Mouse (Mus musculus) heart, postnatal 0 days (tissue): ENCODE results near the gene Exo5. TPM values are rescaled to one million over a fixed set of nuclear protein-coding genes. Genes with fewer than 3 reads are reported as not detected.

ENCODE experiments used
- ATAC-seq: fragments of 200-750 bp; cut with Nextera tagmentation; 2 replicates; pipeline ENCODE4 v1.8.0; 2017; ENCODE audit warnings: low read depth, moderate number of reproducible peaks, moderate library complexity; ENCODE audit not compliant: insufficient read depth
- DNase-seq: peaks from one replicate; pipeline ENCODE4 v3.0.0-alpha.2; 2016; ENCODE audit warnings: low spot score
- H3K27ac ChIP-seq: fragments of 300-500 bp; sonication (generic); 2 replicates; pipeline ENCODE4 v1.5.1; 2014; ENCODE audit warnings: low read depth, mild to moderate bottlenecking
- H3K27me3 ChIP-seq: fragments of 300-500 bp; sonication (generic); 2 replicates; pipeline ENCODE4 v1.6.1; 2014; ENCODE audit warnings: low read length, mixed read lengths; ENCODE audit not compliant: control insufficient read depth, insufficient read depth
- H3K36me3 ChIP-seq: fragments of 300-500 bp; sonication (generic); replicated peaks from 2 replicates; pipeline ENCODE4 v1.6.1; 2014; ENCODE audit warnings: low read length, mixed read lengths; ENCODE audit not compliant: control insufficient read depth, insufficient read depth
- H3K4me1 ChIP-seq: fragments of 300-500 bp; sonication (generic); 2 replicates; pipeline ENCODE4 v1.6.1; 2014; ENCODE audit warnings: antibody characterized with exemption; ENCODE audit not compliant: control insufficient read depth, insufficient read depth
- H3K4me2 ChIP-seq: fragments of 300-500 bp; sonication (generic); 2 replicates; pipeline ENCODE4 v1.6.1; 2014; ENCODE audit warnings: low read depth, mild to moderate bottlenecking, low read length, moderate library complexity
- H3K4me3 ChIP-seq: fragments of 300-500 bp; sonication (generic); 2 replicates; pipeline ENCODE4 v1.5.1; 2014; ENCODE audit warnings: low read depth, low read length
- H3K9ac ChIP-seq: fragments of 300-500 bp; sonication (generic); replicated peaks from 2 replicates; pipeline ENCODE4 v1.6.1; 2014; ENCODE audit warnings: low read depth, low read length, mixed read lengths
- H3K9me3 ChIP-seq: fragments of 300-500 bp; sonication (generic); replicated peaks from 2 replicates; pipeline ENCODE4 v1.6.1; 2016; ENCODE audit warnings: low read length; ENCODE audit not compliant: control insufficient read depth
- CTCF ChIP-seq: IDR thresholded peaks from 2 replicates; pipeline ENCODE4 v1.5.1; 2016; ENCODE audit warnings: antibody characterized with exemption, control low read depth, low read depth
- EP300 ChIP-seq: IDR thresholded peaks from 2 replicates; pipeline ENCODE4 v1.6.1; 2016; ENCODE audit warnings: antibody characterized with exemption, low read depth
- WGBS: fragments of 180-500 bp; shearing (Covaris S2); extraction: QIAGEN DNeasy Blood & Tissue Kit; methylation state at CpG from one replicate; pipeline ENCODE4 v1.1.7; 2014; 5-methylcytosine and 5-hydroxymethylcytosine counted together
- polyA plus RNA-seq: library from polyadenylated mRNA; unstranded; fragments of >200 nt; fragmentation: Nextera tagmentation; extraction: Ambion mirVana; gene quantifications from 2 replicates; pipeline ENCODE4 v1.2.1, GENCODE M21; 2015
- total RNA-seq: library from RNA; depleted of rRNA; stranded (reverse); fragments of >200 nt; gene quantifications from 2 replicates; pipeline ENCODE4 v1.2.3, GENCODE M21; 2014; ENCODE audit warnings: low replicate concordance

Exo5 gene
- total and polyA plus RNA-seq, 2 experiments from 2014 or later = 0.80 to 6.1 TPM

- no peak for DNase-seq
- WGBS = 57% methylated on average over 3 of the region's 3 CpGs
- H3K9me3 ChIP-seq = no peaks in the 10 kb centered on the region
- peaks cover 22% of the 10 kb centered on the region for H3K36me3 ChIP-seq
- peaks cover 3% of the 10 kb centered on the region; the same call in 1 of the 2 replicates for H3K4me1 ChIP-seq
- peak overlapping the region; percentile 9 for H3K4me3 ChIP-seq
- peak overlapping the region; percentile 97 for H3K4me2 ChIP-seq
- no peak for ATAC-seq
- H3K27ac ChIP-seq = peak overlapping the region; percentile 52
- no peaks in the 10 kb centered on the region for H3K27me3 ChIP-seq
- no peak overlapping the region; the same call in 1 of the 2 replicates for H3K9ac ChIP-seq
- TF ChIP-seq CTCF (no peak), EP300 (no peak)
These were observed 24.1 kb upstream of the Exo5 start for GRCm38 (mm10) chr4:120948938-120949337.

DNA sequence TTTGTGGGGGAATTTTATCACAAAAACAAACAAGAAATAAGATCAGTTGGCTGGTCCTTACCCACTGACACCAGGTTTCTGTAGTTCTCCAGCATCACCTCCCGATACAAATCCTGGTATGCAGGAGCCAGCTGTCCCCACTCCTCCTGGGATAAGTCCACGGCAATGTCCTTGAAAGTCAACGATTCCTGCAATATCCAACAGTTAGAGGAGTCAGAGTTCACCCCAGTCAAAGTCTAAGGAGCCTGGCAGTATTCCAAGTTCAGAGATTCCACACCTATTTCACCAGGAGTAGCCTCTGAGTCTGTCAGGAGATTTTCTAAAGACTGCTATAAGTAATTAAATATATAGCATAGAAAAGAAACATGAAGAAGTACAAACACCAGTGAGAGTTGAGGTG, 10.2 kb upstream of the Exo5 start:
- ATAC-seq (no peak), DNase-seq (no peak)
- no peak overlapping the region for H3K4me3 ChIP-seq
- H3K4me2 ChIP-seq = no peak overlapping the region
- H3K27me3 ChIP-seq = no peaks in the 10 kb centered on the region
- H3K9ac ChIP-seq = no peak overlapping the region
- TF ChIP-seq EP300 (no peak), CTCF (no peak)
- peaks cover 34% of the 10 kb centered on the region for H3K36me3 ChIP-seq
- peaks cover 4% of the 10 kb centered on the region for H3K9me3 ChIP-seq
- no peak overlapping the region for H3K27ac ChIP-seq
- no peaks in the 10 kb centered on the region for H3K4me1 ChIP-seq
- WGBS = 46% methylated on average over 3 of the region's 3 CpGs

- 95% methylated on average over 18 of the region's 18 CpGs for WGBS
- no peak for ATAC-seq
- peaks cover 4% of the 10 kb centered on the region for H3K9me3 ChIP-seq
- H3K27me3 ChIP-seq = no peaks in the 10 kb centered on the region
- no peak for DNase-seq
- H3K9ac ChIP-seq = no peak overlapping the region
- H3K4me1 ChIP-seq = no peaks in the 10 kb centered on the region
- peaks cover 34% of the 10 kb centered on the region for H3K36me3 ChIP-seq
- TF ChIP-seq CTCF (no peak), EP300 (no peak)
- H3K27ac ChIP-seq = no peak overlapping the region
- H3K4me2 ChIP-seq = no peak overlapping the region
- no peak overlapping the region for H3K4me3 ChIP-seq
These were observed 5.9 kb upstream of the Exo5 start for GRCm38 (mm10) chr4:120930736-120931135.

DNA sequence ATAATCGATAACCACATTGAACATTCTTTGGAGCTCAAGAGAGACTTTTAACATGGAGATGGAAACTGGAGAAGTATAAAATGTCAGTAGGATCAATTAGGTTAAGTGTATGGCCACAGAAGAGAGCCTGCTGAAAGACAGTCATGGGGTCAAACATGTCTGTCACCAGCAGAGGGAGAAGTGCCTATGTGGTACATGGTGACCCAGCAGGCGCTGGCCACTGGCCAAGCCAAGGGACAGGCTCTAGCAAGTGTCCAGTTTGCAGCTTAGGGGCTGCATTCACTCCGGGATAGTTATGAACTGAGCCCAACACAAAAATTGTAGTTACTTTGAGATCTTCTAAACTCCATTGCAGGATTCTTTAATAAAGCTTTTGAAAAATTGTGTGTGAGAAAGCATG, 3.9 kb upstream of the Exo5 start:
- Histone ChIP-seq H3K4me2 (no peak overlapping the region), H3K36me3 (peaks cover 22% of the 10 kb centered on the region), H3K4me1 (no peaks in the 10 kb centered on the region), H3K9ac (no peak overlapping the region), H3K4me3 (no peak overlapping the region), H3K27me3 (no peaks in the 10 kb centered on the region), H3K9me3 (peaks cover 4% of the 10 kb centered on the region), H3K27ac (no peak overlapping the region)
- ATAC-seq (no peak), DNase-seq (peak; percentile 30)
- WGBS = 75% methylated on average over 3 of the region's 3 CpGs
- TF ChIP-seq EP300 (no peak), CTCF (peak; percentile 27; the same call in 1 of the 2 replicates)

DNA sequence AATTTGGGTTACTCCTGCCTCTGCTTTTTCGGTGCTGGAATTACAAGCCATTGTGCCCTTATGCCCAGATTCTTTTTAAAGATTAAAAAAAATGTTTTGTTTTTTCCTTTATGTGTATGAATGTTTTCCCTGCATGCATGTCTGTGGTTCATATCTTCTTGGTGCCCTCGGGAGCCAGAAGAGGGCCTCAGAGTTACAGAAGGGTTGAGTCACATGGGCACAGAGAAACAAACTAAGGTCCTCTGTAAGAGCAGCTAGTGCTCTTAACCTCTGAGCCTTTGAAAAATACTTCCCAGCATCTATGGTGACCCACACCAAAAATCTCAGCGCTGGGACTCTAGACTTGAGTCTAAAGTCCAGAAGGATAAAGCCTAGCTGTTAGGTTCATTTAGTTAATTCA, 569 bp upstream of the Exo5 start:
- Histone ChIP-seq H3K4me1 (no peaks in the 10 kb centered on the region), H3K9me3 (no peaks in the 10 kb centered on the region), H3K36me3 (peaks cover 17% of the 10 kb centered on the region), H3K4me2 (peak overlapping the region; percentile 80), H3K9ac (peak overlapping the region; percentile 73), H3K27me3 (no peaks in the 10 kb centered on the region), H3K4me3 (peak overlapping the region; percentile 83), H3K27ac (peak overlapping the region; percentile 96)
- ATAC-seq = peak; percentile 73
- 20% methylated on average over 3 of the region's 3 CpGs for WGBS
- peak; percentile 33; the same call in 1 of the 2 replicates for TF ChIP-seq CTCF
- no peak for TF ChIP-seq EP300
- peak; percentile 80 for DNase-seq

- WGBS = 90% methylated on average over 8 of the region's 8 CpGs
- ATAC-seq (no peak), DNase-seq (no peak)
- Histone ChIP-seq H3K27ac (no peak overlapping the region), H3K4me2 (no peak overlapping the region), H3K4me1 (no peaks in the 10 kb centered on the region), H3K9me3 (no peaks in the 10 kb centered on the region), H3K4me3 (no peak overlapping the region), H3K36me3 (peaks cover 18% of the 10 kb centered on the region), H3K27me3 (no peaks in the 10 kb centered on the region), H3K9ac (no peak overlapping the region)
- no peak for TF ChIP-seq EP300
- no peak for TF ChIP-seq CTCF
These were observed 3.4 kb downstream of the Exo5 start for GRCm38 (mm10) chr4:120921461-120921860.
